Mouse (Mus musculus): ENCODE results near the gene Epop. TPM values are rescaled to one million over a fixed set of nuclear protein-coding genes. Genes with fewer than 3 reads are reported as not detected.

Gene Epop
- under 1 TPM; 0.24 to 0.48 (median 0.45) TPM for polyA plus RNA-seq (2017; shearing (Covaris generic))

- ATAC-seq: peak; percentile 85
These were observed at the start of gene Epop for GRCm38 (mm10) chr11:97629576-97629975. TSS of gene Epop (minus strand) at chr11:97629702.

GRCm38 (mm10) chr11:97678301-97678700 is 48.8 kb upstream of the Epop start:
- ATAC-seq: no peak

- ATAC-seq: no peak
These were observed 48.3 kb upstream of the Epop start for GRCm38 (mm10) chr11:97677842-97678241.

GRCm38 (mm10) chr11:97677381-97677780 is 47.9 kb upstream of the Epop start:
- ATAC-seq: no peak

GRCm38 (mm10) chr11:97676050-97676754 is 46.7 kb upstream of the Epop start:
- ATAC-seq: no peak

- no peak for ATAC-seq
These were observed 43.6 kb upstream of the Epop start for GRCm38 (mm10) chr11:97673148-97673547.

- ATAC-seq: no peak
These were observed 41.6 kb upstream of the Epop start for GRCm38 (mm10) chr11:97671177-97671527.

- ATAC-seq: no peak
These were observed 41.0 kb upstream of the Epop start for GRCm38 (mm10) chr11:97670234-97671176.

GRCm38 (mm10) chr11:97669829-97670228 is 40.3 kb upstream of the Epop start:
- ATAC-seq: no peak

GRCm38 (mm10) chr11:97669268-97669667 is 39.8 kb upstream of the Epop start:
- no peak for ATAC-seq

- ATAC-seq: no peak
These were observed 38.7 kb upstream of the Epop start for GRCm38 (mm10) chr11:97668160-97668559.

- ATAC-seq: no peak
These were observed 37.3 kb upstream of the Epop start for GRCm38 (mm10) chr11:97666794-97667193.

- ATAC-seq: no peak
These were observed 36.7 kb upstream of the Epop start for GRCm38 (mm10) chr11:97666221-97666620.

- ATAC-seq: no peak
These were observed 35.9 kb upstream of the Epop start for GRCm38 (mm10) chr11:97665431-97665830.

GRCm38 (mm10) chr11:97664771-97665240 is 35.3 kb upstream of the Epop start:
- ATAC-seq: peak; percentile 55

- no peak for ATAC-seq
These were observed 34.8 kb upstream of the Epop start for GRCm38 (mm10) chr11:97664339-97664665.

- no peak for ATAC-seq
These were observed 34.2 kb upstream of the Epop start for GRCm38 (mm10) chr11:97663528-97664338.

GRCm38 (mm10) chr11:97662893-97663527 is 33.5 kb upstream of the Epop start, which contains the start of gene Mllt6:
TSS of gene Mllt6 (plus strand) at chr11:97663414.
- peak; percentile 14 for ATAC-seq

GRCm38 (mm10) chr11:97662207-97662892 is 32.8 kb upstream of the Epop start:
- peak; percentile 29 for ATAC-seq

GRCm38 (mm10) chr11:97661648-97662133 is 32.2 kb upstream of the Epop start:
- no peak for ATAC-seq
